Mouse (Mus musculus) liver, adult 2 months (tissue): ENCODE measurements around the gene Vegfb. TPM values are rescaled to one million over a fixed set of nuclear protein-coding genes. Genes with fewer than 3 reads are reported as not detected.

Experiments used
- DNase-seq: peaks from one replicate; pipeline ENCODE4 v3.0.0-alpha.2; 2011; ENCODE audit warnings: low read depth, low spot score; ENCODE audit errors: extremely low read depth
- H3K27ac ChIP-seq: fragments of 200-500 bp; replicated peaks from 2 replicates; pipeline ENCODE4 v1.5.1; 2012; ENCODE audit warnings: low read depth, mild to moderate bottlenecking, control low read depth, inconsistent platforms, low read length; ENCODE audit not compliant: insufficient read depth
- H3K27me3 ChIP-seq: fragments of 200-500 bp; 2 replicates; pipeline ENCODE4 v1.6.1; 2012; ENCODE audit warnings: mild to moderate bottlenecking, moderate library complexity, low read length, inconsistent platforms; ENCODE audit not compliant: control insufficient read depth, insufficient read depth
- H3K36me3 ChIP-seq: fragments of 200-500 bp; 2 replicates; pipeline ENCODE4 v1.6.1; 2012; ENCODE audit warnings: low read length, inconsistent platforms; ENCODE audit not compliant: control insufficient read depth, insufficient read depth
- H3K4me1 ChIP-seq: fragments of 200-500 bp; 2 replicates; pipeline ENCODE4 v1.6.1; 2011; ENCODE audit warnings: low read length; ENCODE audit not compliant: control insufficient read depth, insufficient read depth
- H3K4me3 ChIP-seq: fragments of 200-500 bp; 2 replicates; pipeline ENCODE4 v1.5.1; 2011; ENCODE audit warnings: low read depth, mild to moderate bottlenecking, control low read depth, low read length, moderate library complexity; ENCODE audit not compliant: insufficient read depth
- H3K79me2 ChIP-seq: fragments of 200-500 bp; 2 replicates; pipeline ENCODE4 v1.6.1; 2012; ENCODE audit warnings: inconsistent platforms, mild to moderate bottlenecking, low read length, moderate library complexity; ENCODE audit not compliant: control insufficient read depth, insufficient read depth
- H3K9ac ChIP-seq: fragments of 200-500 bp; 2 replicates; pipeline ENCODE4 v1.6.1; 2012; ENCODE audit warnings: low read depth, mild to moderate bottlenecking, control low read depth, inconsistent platforms, low read length
- CTCF ChIP-seq: fragments of 200-500 bp; IDR thresholded peaks from 2 replicates; pipeline ENCODE4 v1.5.1; 2011; ENCODE audit warnings: low read depth, low read length, control low read depth
- POLR2A ChIP-seq: fragments of 200-500 bp; IDR thresholded peaks from 2 replicates; pipeline ENCODE4 v1.6.1; 2011; ENCODE audit warnings: low read length, control low read depth; ENCODE audit not compliant: insufficient read depth; ENCODE audit errors: extremely low read depth
- WGBS: fragments of 180-500 bp; shearing (Covaris S2); methylation state at CpG from one replicate; pipeline ENCODE4 v1.1.7; 2018; 5-methylcytosine and 5-hydroxymethylcytosine counted together
- polyA plus RNA-seq: library from polyadenylated mRNA; depleted of rRNA; stranded (reverse); fragments of >200 nt; gene quantifications from 2 replicates; pipeline ENCODE4 v1.2.3, GENCODE M21; 2012
- total RNA-seq: library from RNA; depleted of rRNA; stranded (reverse); fragments of >200 nt; gene quantifications from 2 replicates; pipeline ENCODE4 v1.2.3, GENCODE M21; 2014

The Vegfb gene
- total and polyA plus RNA-seq, 2 experiments = 1.9 to 20.4 TPM

DNA sequence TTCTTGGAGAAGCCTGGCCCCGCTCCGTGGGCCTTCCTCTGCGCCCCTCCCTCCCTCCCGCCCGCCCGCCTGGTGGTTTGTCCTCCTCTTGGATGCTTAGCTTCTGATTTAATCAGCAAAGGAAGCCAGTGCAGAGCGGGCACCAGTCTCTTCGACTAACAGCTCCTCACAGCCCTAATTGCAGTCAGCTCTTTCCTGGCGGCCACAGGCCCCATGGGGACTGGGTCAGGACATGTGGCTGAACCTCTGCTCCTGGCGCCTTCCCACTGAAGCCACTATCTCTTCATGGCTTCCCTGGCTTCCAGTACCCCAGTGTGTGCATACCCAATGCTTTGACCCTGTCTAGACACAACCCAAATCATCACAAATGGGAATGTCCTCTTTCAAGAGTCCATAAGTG, 31.0 kb downstream of the Vegfb start:
- H3K9ac ChIP-seq = no peak overlapping the region
- no peaks in the 10 kb centered on the region for H3K79me2 ChIP-seq
- H3K27me3 ChIP-seq = no peaks in the 10 kb centered on the region
- DNase-seq = no peak
- H3K36me3 ChIP-seq = no peaks in the 10 kb centered on the region
- H3K27ac ChIP-seq = no peak overlapping the region
- H3K4me1 ChIP-seq = peaks cover 11% of the 10 kb centered on the region
- 94% methylated on average over 10 of the region's 10 CpGs for WGBS
- H3K4me3 ChIP-seq = no peak overlapping the region
- TF ChIP-seq POLR2A = no peak
- no peak for TF ChIP-seq CTCF

DNA sequence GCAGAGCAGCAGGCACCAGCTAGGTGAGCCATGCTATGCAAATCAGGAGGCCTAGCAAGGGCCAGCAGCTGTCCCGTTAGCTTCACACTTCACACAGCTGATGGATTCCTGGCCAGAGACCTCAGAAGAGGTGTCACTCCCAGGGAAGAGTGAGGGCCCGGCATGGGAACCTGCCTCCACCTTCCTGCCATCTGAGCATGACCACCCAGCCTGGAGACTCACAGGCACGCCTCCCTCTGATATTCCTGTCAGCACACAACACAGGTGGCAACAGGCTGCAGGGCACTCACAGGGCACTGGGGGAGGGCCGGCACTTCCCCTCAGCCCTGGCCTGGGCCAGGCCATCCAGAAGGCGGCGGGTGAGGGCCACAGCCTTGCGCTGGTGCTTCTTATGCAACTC, 32.0 kb downstream of the Vegfb start:
- Histone ChIP-seq H3K4me1 (peaks cover 11% of the 10 kb centered on the region), H3K79me2 (no peaks in the 10 kb centered on the region), H3K36me3 (no peaks in the 10 kb centered on the region), H3K4me3 (no peak overlapping the region), H3K9ac (no peak overlapping the region), H3K27me3 (no peaks in the 10 kb centered on the region), H3K27ac (no peak overlapping the region)
- no peak for DNase-seq
- 92% methylated on average over 7 of the region's 7 CpGs for WGBS
- no peak for TF ChIP-seq POLR2A
- TF ChIP-seq CTCF = no peak

DNA sequence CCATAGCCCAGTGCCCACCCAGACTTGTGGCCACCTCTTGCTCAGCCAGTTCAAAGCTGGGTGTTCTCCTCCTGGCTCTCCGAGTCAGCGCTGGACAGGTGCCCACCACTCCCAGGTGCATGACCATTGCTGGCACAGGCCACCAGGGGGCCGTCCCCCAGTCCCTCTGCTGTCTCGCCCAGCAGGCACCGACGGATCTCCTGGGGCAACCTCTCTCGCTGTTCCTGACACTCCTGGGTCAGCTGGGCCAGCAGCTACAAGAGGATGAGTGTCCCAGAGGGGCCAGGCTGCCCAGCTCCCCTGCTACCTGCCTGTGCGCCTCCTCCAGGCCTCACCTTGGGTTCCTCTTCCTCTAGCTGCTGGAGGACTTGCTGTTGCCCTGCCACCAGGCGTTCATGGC, 33.4 kb downstream of the Vegfb start:
- H3K36me3 ChIP-seq = no peaks in the 10 kb centered on the region
- H3K79me2 ChIP-seq = no peaks in the 10 kb centered on the region
- no peak overlapping the region for H3K4me3 ChIP-seq
- peaks cover 11% of the 10 kb centered on the region for H3K4me1 ChIP-seq
- H3K9ac ChIP-seq = peak overlapping the region; percentile 46; the same call in 1 of the 2 replicates
- H3K27ac ChIP-seq = no peak overlapping the region
- H3K27me3 ChIP-seq = no peaks in the 10 kb centered on the region
- WGBS = 21% methylated on average over 9 of the region's 9 CpGs
- TF ChIP-seq POLR2A (no peak), CTCF (peak; percentile 65)
- DNase-seq = peak; percentile 57

DNA sequence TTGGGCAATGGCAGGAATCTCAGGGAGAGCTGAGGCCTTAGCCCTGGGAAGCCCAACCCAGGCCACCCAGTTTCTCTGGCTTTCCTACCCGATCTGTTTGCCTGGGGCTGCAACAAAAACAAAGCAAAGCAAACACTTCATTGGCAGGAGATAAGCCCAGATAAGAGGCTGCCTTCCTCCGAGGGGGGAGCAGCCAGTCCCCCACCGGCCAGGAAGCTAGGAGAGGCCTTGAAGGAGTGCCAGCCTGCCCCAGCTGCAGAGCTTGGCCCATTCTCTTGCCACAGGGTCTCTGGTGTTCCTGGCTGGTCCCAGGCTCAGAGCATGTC, 34.8 kb downstream of the Vegfb start:
- peak; percentile 77 for DNase-seq
- peak overlapping the region; percentile 67 for H3K4me3 ChIP-seq
- WGBS = 10% methylated on average over 3 of the region's 3 CpGs
- H3K4me1 ChIP-seq = peaks cover 11% of the 10 kb centered on the region
- no peaks in the 10 kb centered on the region for H3K36me3 ChIP-seq
- H3K27ac ChIP-seq = peak overlapping the region; percentile 98
- no peaks in the 10 kb centered on the region for H3K27me3 ChIP-seq
- no peaks in the 10 kb centered on the region for H3K79me2 ChIP-seq
- H3K9ac ChIP-seq = peak overlapping the region; percentile 82
- 0 out of 2 replicates have a peak, but pooled peaks have one; percentile 42 for TF ChIP-seq POLR2A
- TF ChIP-seq CTCF = no peak

DNA sequence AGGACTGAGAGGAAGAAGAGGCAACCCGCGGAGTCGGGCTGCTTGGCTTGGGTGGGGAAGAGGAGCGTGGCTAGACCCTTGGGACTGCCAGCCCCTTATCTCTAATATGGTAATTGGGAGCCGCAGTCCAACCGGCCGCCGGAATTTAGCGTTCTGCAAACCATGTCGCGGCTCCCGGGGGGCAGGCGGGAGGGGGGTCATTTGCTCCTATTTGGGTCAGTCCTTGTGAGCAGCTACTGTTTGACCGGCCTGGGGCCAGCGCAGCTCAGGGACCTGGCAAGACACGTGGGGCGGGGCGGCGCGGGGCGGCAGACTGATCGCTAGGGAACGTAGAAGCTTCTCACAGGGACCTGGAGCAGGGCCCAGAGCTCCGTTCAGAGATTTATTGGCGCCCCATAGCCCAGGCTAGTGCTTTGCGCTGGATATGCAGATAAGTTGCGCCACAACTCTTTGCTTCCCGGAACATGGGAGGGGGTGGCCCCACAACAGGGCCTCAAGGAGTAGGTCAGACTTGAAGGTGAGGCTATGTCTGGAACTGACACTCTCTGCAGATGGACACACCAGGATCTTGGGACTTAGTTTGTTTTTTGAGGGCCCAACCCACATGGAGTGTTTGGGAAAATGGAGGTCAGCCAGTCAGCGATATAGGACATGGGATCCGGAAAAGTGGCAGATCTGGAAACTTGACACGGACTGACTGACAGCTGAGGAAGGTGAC, 35.3 kb downstream of the Vegfb start:
- Histone ChIP-seq H3K4me1 (peaks cover 11% of the 10 kb centered on the region), H3K4me3 (peak overlapping the region; percentile 67), H3K27me3 (no peaks in the 10 kb centered on the region), H3K36me3 (no peaks in the 10 kb centered on the region), H3K79me2 (no peaks in the 10 kb centered on the region), H3K27ac (peak overlapping the region; percentile 98), H3K9ac (peak overlapping the region; percentile 82)
- TF ChIP-seq CTCF = no peak
- 0 out of 2 replicates have a peak, but pooled peaks have one; percentile 40 for TF ChIP-seq POLR2A
- WGBS = under 1% methylated on average over 31 of the region's 31 CpGs
- DNase-seq = peak; percentile 88

DNA sequence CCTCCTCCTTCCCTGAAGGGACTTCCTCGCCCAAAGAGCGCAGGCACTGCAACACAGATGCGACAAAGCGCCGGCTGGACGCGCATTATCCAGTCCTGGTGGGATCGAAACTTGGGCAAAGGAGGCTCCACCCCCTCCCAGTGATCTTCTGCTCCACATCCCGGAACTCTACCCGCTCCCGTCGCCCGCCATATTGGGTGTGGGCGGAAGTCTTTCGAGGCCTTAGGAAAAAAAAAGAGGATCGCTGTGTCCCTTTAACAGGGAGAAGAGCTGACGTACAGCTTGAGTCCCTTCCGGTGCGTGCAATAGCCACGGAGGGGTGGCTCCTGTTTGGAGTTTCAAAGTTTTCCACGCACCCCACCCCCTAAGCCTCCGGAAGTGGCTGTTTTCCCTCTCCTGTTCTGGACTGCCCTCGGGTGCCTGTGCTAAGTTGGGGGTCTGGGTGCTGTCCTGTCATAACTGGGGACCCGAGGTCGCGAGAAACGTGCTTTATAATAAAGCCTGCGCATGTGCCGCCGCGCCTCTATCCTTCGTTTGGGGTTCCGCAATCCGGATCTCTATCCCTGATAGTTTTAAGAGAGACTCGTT, 36.0 kb downstream of the Vegfb start:
- Histone ChIP-seq H3K79me2 (no peaks in the 10 kb centered on the region), H3K4me3 (peak overlapping the region; percentile 72), H3K36me3 (no peaks in the 10 kb centered on the region), H3K27ac (peak overlapping the region; percentile 98), H3K9ac (peak overlapping the region; percentile 82), H3K4me1 (peaks cover 11% of the 10 kb centered on the region), H3K27me3 (no peaks in the 10 kb centered on the region)
- DNase-seq = peak; percentile 96
- WGBS = under 1% methylated on average over 35 of the region's 35 CpGs
- TF ChIP-seq CTCF (no peak), POLR2A (peak; percentile 59)
